ENCODE assay signal across 8 mouse cellular contexts in the genomic region with DNA sequence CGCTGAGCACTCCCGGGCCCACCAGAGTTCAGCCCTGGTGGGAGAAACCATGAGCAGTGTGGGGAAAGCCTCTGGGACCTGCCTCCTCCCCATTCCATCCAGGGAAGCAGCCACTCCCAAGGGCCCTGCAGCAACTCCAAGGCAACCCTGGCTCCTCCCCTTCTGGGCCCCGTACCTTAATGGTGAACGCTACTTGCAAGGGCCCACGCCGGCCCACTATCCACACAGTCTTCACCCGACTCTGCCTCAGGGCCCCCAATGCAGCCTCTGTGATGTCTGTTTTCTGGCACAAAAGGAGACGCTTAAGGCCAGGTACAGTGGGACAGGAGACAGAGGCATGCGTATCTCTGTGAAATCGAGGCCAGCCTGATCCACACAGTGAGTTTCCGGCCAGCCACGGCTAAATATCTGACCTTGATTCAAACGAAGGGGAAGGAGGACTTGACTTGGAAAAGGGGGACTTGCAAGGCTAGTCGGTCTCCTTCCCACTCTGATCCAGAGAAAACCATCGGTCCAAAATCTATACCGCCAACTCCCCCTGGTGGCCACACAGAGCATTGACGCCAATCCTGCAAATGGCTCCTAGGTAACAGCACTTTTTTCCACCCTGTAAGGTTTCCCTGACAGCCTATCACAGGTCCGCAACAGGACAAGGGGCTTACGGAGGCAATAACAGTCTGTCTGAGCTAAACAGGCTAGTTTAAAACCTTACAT. TPM values are rescaled to one million over a fixed set of nuclear protein-coding genes. Genes with fewer than 3 reads are reported as not detected.
DNase-seq lines count a peak whose midpoint lies in the region; ATAC-seq and TF ChIP-seq lines count a peak whose summit lies in the region.
"Had no signal": no experiment of that assay in that cellular context is flagged by ENCODE, and none has a peak within 500 bp of the region (broad histone marks: within the 10 kb centered on the region; RNA-seq: fewer than 3 reads in every experiment).

No protein-coding gene starts in this region.

- H3K27ac ChIP-seq in forebrain, embryonic 13.5 days = no peak overlapping the region
- H3K27ac ChIP-seq in small intestine, adult 2 months (ENCODE audit: insufficient read depth, low read depth, low read length) = no peak overlapping the region
- H3K27ac ChIP-seq: liver, embryonic 15.5 days had no signal

- 29% methylated on average over 18 of the region's 19 CpGs for WGBS in forebrain, embryonic 13.5 days
- 40% methylated on average over 19 of the region's 19 CpGs for WGBS in small intestine, adult 2 months

- no peak overlapping the region for H3K4me2 ChIP-seq in forebrain, embryonic 13.5 days
- H3K4me2 ChIP-seq: liver, embryonic 15.5 days had no signal

- H3K9ac ChIP-seq in forebrain, embryonic 13.5 days = no peak overlapping the region
- H3K9ac ChIP-seq: liver, embryonic 15.5 days had no signal

- H3K9me3 ChIP-seq in forebrain, embryonic 13.5 days (replicated peaks) = no peaks in the 10 kb centered on the region
- H3K9me3 ChIP-seq: liver, embryonic 15.5 days had no signal

- peaks cover 30% of the 10 kb centered on the region for H3K4me1 ChIP-seq in forebrain, embryonic 13.5 days
- peaks cover 4% of the 10 kb centered on the region; the same call in 1 of the 2 replicates for H3K4me1 ChIP-seq in small intestine, adult 2 months (ENCODE audit: control insufficient read depth, insufficient read depth, insufficient read length, low read length)

- peak; percentile 95; the same call in 1 of the 2 replicates for TF ChIP-seq CTCF in small intestine, adult 2 months (IDR thresholded peaks at IDR 0.05; ENCODE audit: extremely low read depth, insufficient read length, insufficient replicate concordance, low read depth, low read length)

- H3K27me3 ChIP-seq in forebrain, embryonic 13.5 days = peaks cover 40% of the 10 kb centered on the region
- H3K27me3 ChIP-seq in small intestine, adult 2 months (ENCODE audit: control insufficient read depth, insufficient read depth, low read length) = peaks cover 28% of the 10 kb centered on the region

- DNase-seq in Muller cell, postnatal 12 days (ENCODE audit: inconsistent ontology term) = peak; percentile 66
- DNase-seq in heart, postnatal 36 days = peak; percentile 80 to 85
- peak; percentile 80 to 85 for DNase-seq in layer of hippocampus, postnatal 36 days
- DNase-seq in mesoderm, embryonic 11.5 days (ENCODE audit: low read depth, low spot score) = peak; percentile 86

- peak; percentile 29; the same call in 1 of the 2 replicates for ATAC-seq in cerebellum, adult (ENCODE audit: insufficient number of reproducible peaks, low FRiP score, low TSS enrichment)
- 0 out of 2 replicates have a peak, but pooled peaks have one; percentile 37 for ATAC-seq in forebrain, embryonic 13.5 days

- intact Hi-C loops in heart, postnatal 36 days (cut with DNase I) = loop anchor here (1.0 kb wide), 1 partner anchor 68 kb away; no protein-coding TSS in a partner anchor

- no peak overlapping the region for H3K4me3 ChIP-seq in forebrain, embryonic 13.5 days
- no peak overlapping the region for H3K4me3 ChIP-seq in small intestine, adult 2 months (ENCODE audit: low read depth, low read length)
- H3K4me3 ChIP-seq: liver, embryonic 15.5 days had no signal

- TF ChIP-seq POLR2A in small intestine, adult 2 months (IDR thresholded peaks at IDR 0.05; ENCODE audit: low read depth, low read length) = no peak

- H3K36me3 ChIP-seq in forebrain, embryonic 13.5 days (ENCODE audit: poor library complexity, severe bottlenecking) = peaks cover 25% of the 10 kb centered on the region
- H3K36me3 ChIP-seq in small intestine, adult 2 months (ENCODE audit: control insufficient read depth, insufficient read depth, low read length) = peaks cover 4% of the 10 kb centered on the region; the same call in 1 of the 2 replicates

RNA-seq across cellular contexts. Expression of a gene that starts 3.3 kb away (rescaled TPM):
- 0.04 TPM in 1 of 2 replicates, not detected in the other for polyA plus RNA-seq in forebrain, embryonic 13.5 days (2015; fragmentation: Nextera tagmentation; extraction: Ambion mirVana)
- under 1 TPM; 0.11 to 0.25 TPM for total RNA-seq in heart, postnatal 36 days (2021)
- total RNA-seq in layer of hippocampus, postnatal 36 days (2021) = 10 to 100 TPM; 43.5 to 50.9 TPM
- polyA plus RNA-seq in small intestine, adult 2 months (2012; rRNA removed) = 0.10 and 0.33 TPM in 2 replicates

RNA-seq across cellular contexts. Expression of a gene that starts 6.5 kb away (rescaled TPM):
- polyA plus RNA-seq in forebrain, embryonic 13.5 days (2015; fragmentation: Nextera tagmentation; extraction: Ambion mirVana) = 19.7 and 20.5 TPM in 2 replicates
- 1 to 10 TPM; 9.5 to 9.7 TPM for total RNA-seq in heart, postnatal 36 days (2021)
- total RNA-seq in layer of hippocampus, postnatal 36 days (2021) = 10 to 100 TPM; 20.9 to 24.2 TPM
- polyA plus RNA-seq in small intestine, adult 2 months (2012; rRNA removed) = 7.8 and 12.2 TPM in 2 replicates

RNA-seq across cellular contexts. Expression of a gene that starts 27.2 kb away (rescaled TPM):
- polyA plus RNA-seq in forebrain, embryonic 13.5 days (2015; fragmentation: Nextera tagmentation; extraction: Ambion mirVana) = 0.23 and 0.39 TPM in 2 replicates
- 1 to 10 TPM; 1.2 TPM for total RNA-seq in heart, postnatal 36 days (2021)
- total RNA-seq in layer of hippocampus, postnatal 36 days (2021) = 10 to 100 TPM; 12.9 to 13.7 TPM
- 0.71 and 1.4 TPM in 2 replicates for polyA plus RNA-seq in small intestine, adult 2 months (2012; rRNA removed)

RNA-seq across cellular contexts. Expression of a gene that starts 36.7 kb away (rescaled TPM):
- polyA plus RNA-seq in forebrain, embryonic 13.5 days (2015; fragmentation: Nextera tagmentation; extraction: Ambion mirVana) = not detected in 2 replicates
- not detected for total RNA-seq in heart, postnatal 36 days (2021)
- under 1 TPM in 1 of 2 experiments, not detected in 1; 0.52 TPM for total RNA-seq in layer of hippocampus, postnatal 36 days (2021)
- polyA plus RNA-seq in small intestine, adult 2 months (2012; rRNA removed) = 0.08 and 1.3 TPM in 2 replicates
- polyA plus RNA-seq: liver, embryonic 15.5 days had no signal

RNA-seq across cellular contexts. Expression of a gene that starts 51.5 kb away (rescaled TPM):
- polyA plus RNA-seq in forebrain, embryonic 13.5 days (2015; fragmentation: Nextera tagmentation; extraction: Ambion mirVana) = not detected in 2 replicates
- total RNA-seq in heart, postnatal 36 days (2021) = under 1 TPM in 1 of 2 experiments, not detected in 1; 0.14 TPM
- total RNA-seq in layer of hippocampus, postnatal 36 days (2021) = under 1 TPM; 0.30 to 0.35 TPM
- polyA plus RNA-seq in small intestine, adult 2 months (2012; rRNA removed) = 0.05 and 0.08 TPM in 2 replicates

Comparison
In these comparisons a context has a peak if more than half of its experiments do, and no peak if none do; other contexts are left out.
1. RNA of a gene that starts 3.3 kb away (total RNA-seq): 43.5 to 50.9 TPM in layer of hippocampus, postnatal 36 days; 0.11 to 0.25 TPM in heart, postnatal 36 days; every median in the first group is over 10 times any median in the second.
2. RNA of a gene that starts 27.2 kb away (total RNA-seq): 12.9 to 13.7 TPM in layer of hippocampus, postnatal 36 days; 1.2 TPM in heart, postnatal 36 days; every median in the first group is over 4 times any median in the second.
3. Peak in every context shown above with its lines, with median percentiles within 50 percentile points of each other: DNase-seq.